Mouse (Mus musculus): ENCODE results near the gene Tomm70a. TPM values are rescaled to one million over a fixed set of nuclear protein-coding genes. Genes with fewer than 3 reads are reported as not detected.

Tomm70a gene
- total and polyA plus RNA-seq, 3 experiments = 112 to 194 (median 129) TPM

- Histone ChIP-seq H3K4me2 (ENCODE audit: insufficient read depth, low read depth, poor library complexity, severe bottlenecking) (no peak overlapping the region), H3K4me3 (replicated peaks in 1 of 3; ENCODE audit: low read depth in 2 of 3, low read length in 2 of 3, poor library complexity in 1 of 3) (no peak overlapping the region), H3K36me3 (replicated peaks in 1 of 2; ENCODE audit: control insufficient read depth in 1 of 2, insufficient read depth in 1 of 2, low read length in 1 of 2) (no peaks in the 10 kb centered on the region), H3K9me3 (replicated peaks; ENCODE audit: low read length) (no peaks in the 10 kb centered on the region), H3K4me1 (ENCODE audit: control insufficient read depth in 1 of 2, insufficient read depth in 2 of 2) (no peaks in the 10 kb centered on the region), H3K27me3 (replicated peaks) (no peaks in the 10 kb centered on the region), H3K27ac (ENCODE audit: insufficient read depth, low read depth) (no peak overlapping the region), H3K79me2 (replicated peaks; ENCODE audit: control insufficient read depth, extremely low read depth, insufficient read depth, poor library complexity, severe bottlenecking) (no peaks in the 10 kb centered on the region), H3K9ac (ENCODE audit: insufficient read depth, low read depth) (no peak overlapping the region)
- TF ChIP-seq USF2 (conservative IDR thresholded peaks at IDR 0.05; ENCODE audit: low read depth, low read length) = no peak
- TF ChIP-seq BHLHE40 (IDR thresholded peaks at IDR 0.05; ENCODE audit: low read depth, low read length) = no peak
- TF ChIP-seq POLR2A (IDR thresholded peaks at IDR 0.05; ENCODE audit: low read depth, low read length) = no peak
- TF ChIP-seq NELFE (IDR thresholded peaks at IDR 0.05; ENCODE audit: low read depth, low read length) = no peak; the same call in 1 of the 2 replicates
- peak; percentile 69 to 95 for TF ChIP-seq CTCF (conservative IDR thresholded peaks at IDR 0.05 in 1 of 2, IDR thresholded peaks at IDR 0.05 in 1 of 2; ENCODE audit: low read depth in 2 of 2, low read length in 2 of 2)
- no peak for TF ChIP-seq MAZ (IDR thresholded peaks at IDR 0.05; ENCODE audit: low read depth, low read length)
- no peak for TF ChIP-seq GABPA (IDR thresholded peaks at IDR 0.05; ENCODE audit: insufficient replicate concordance, low read depth, low read length)
- TF ChIP-seq SIN3A (IDR thresholded peaks at IDR 0.05; ENCODE audit: low read length) = no peak
- 0 out of 2 replicates have a peak, but pooled peaks have one; percentile 11 for TF ChIP-seq ELF1 (IDR thresholded peaks at IDR 0.05; ENCODE audit: low read depth, low read length)
- no peak for TF ChIP-seq EP300 (IDR thresholded peaks at IDR 0.05; ENCODE audit: low read length)
- peak; percentile 44; the same call in 1 of the 2 replicates for TF ChIP-seq JUND (conservative IDR thresholded peaks at IDR 0.05; ENCODE audit: low read depth, low read length)
- TF ChIP-seq RAD21 (IDR thresholded peaks at IDR 0.05; ENCODE audit: low read depth, low read length) = peak; percentile 99
- no peak for TF ChIP-seq ZMIZ1 (IDR thresholded peaks at IDR 0.05; ENCODE audit: low read depth, low read length)
- no peak for TF ChIP-seq UBTF (IDR thresholded peaks at IDR 0.05; ENCODE audit: low read depth, low read length)
- TF ChIP-seq RCOR1 (conservative IDR thresholded peaks at IDR 0.05; ENCODE audit: low read depth, low read length) = no peak
- no peak for TF ChIP-seq ETS1 (conservative IDR thresholded peaks at IDR 0.05; ENCODE audit: low read depth, low read length)
- no peak for TF ChIP-seq ZNF384 (IDR thresholded peaks at IDR 0.05; ENCODE audit: low read depth, low read length)
- no peak for TF ChIP-seq CHD2 (IDR thresholded peaks at IDR 0.05; ENCODE audit: low read length)
- peak; percentile 95 for TF ChIP-seq SMC3 (IDR thresholded peaks at IDR 0.05; ENCODE audit: low read depth, low read length)
- TF ChIP-seq NRF1 (IDR thresholded peaks at IDR 0.05; ENCODE audit: low read depth, low read length) = no peak
- peak; percentile 85 for TF ChIP-seq ZC3H11A (IDR thresholded peaks at IDR 0.05; ENCODE audit: low read depth, low read length)
- no peak for TF ChIP-seq JUN (IDR thresholded peaks at IDR 0.05; ENCODE audit: insufficient read depth, low read depth, low read length)
- no peak for TF ChIP-seq MAX (IDR thresholded peaks at IDR 0.05; ENCODE audit: low read length)
- TF ChIP-seq PAX5 (IDR thresholded peaks at IDR 0.05; ENCODE audit: low read length) = no peak
- TF ChIP-seq ZKSCAN1 (IDR thresholded peaks at IDR 0.05; ENCODE audit: borderline replicate concordance, low read depth, low read length) = no peak
- TF ChIP-seq KAT2A (IDR thresholded peaks at IDR 0.05; ENCODE audit: insufficient replicate concordance, low read length) = no peak
- TF ChIP-seq E2F4 (IDR thresholded peaks at IDR 0.05; ENCODE audit: insufficient replicate concordance, low read depth, low read length) = no peak
- TF ChIP-seq MEF2A (IDR thresholded peaks at IDR 0.05; ENCODE audit: borderline replicate concordance, low read depth, low read length) = no peak
- 0 out of 2 replicates have a peak, but pooled peaks have one; percentile 32 for TF ChIP-seq MXI1 (IDR thresholded peaks at IDR 0.05; ENCODE audit: low read depth, low read length)
- no peak for TF ChIP-seq POLR2AphosphoS2 (IDR thresholded peaks at IDR 0.05; ENCODE audit: low read depth, low read length)
- TF ChIP-seq TBP (conservative IDR thresholded peaks at IDR 0.05; ENCODE audit: low read depth, low read length) = no peak
- 0 out of 2 replicates have a peak, but pooled peaks have one; percentile 49 for TF ChIP-seq IRF4 (IDR thresholded peaks at IDR 0.05; ENCODE audit: low read depth, low read length)
- no peak for TF ChIP-seq CHD1 (IDR thresholded peaks at IDR 0.05; ENCODE audit: low read depth, low read length)
- no peak for TF ChIP-seq USF1 (IDR thresholded peaks at IDR 0.05; ENCODE audit: low read depth, low read length)
- 0 out of 2 replicates have a peak, but pooled peaks have one; percentile 47 for TF ChIP-seq MYC (IDR thresholded peaks at IDR 0.05; ENCODE audit: low read depth, low read length)
- no peak for TF ChIP-seq TCF12 (IDR thresholded peaks at IDR 0.05; ENCODE audit: low read depth, low read length)
- no peak for TF ChIP-seq MAFK (IDR thresholded peaks at IDR 0.05; ENCODE audit: insufficient replicate concordance, low read length)
- no peak for TF ChIP-seq HCFC1 (IDR thresholded peaks at IDR 0.05; ENCODE audit: low read depth, low read length)
- dilution Hi-C loops (cut with MboI; ENCODE audit: extremely low pct_ligation_motif_present, extremely low pct_unique_long_range_greater_than_20kb, low sequenced_read_pairs) = no loop called here
- peak; percentile 78 for DNase-seq (ENCODE audit: extremely low read depth)
- in situ Hi-C loops (cut with MboI; ENCODE audit: low pct_ligation_motif_present, low pct_unique_long_range_greater_than_20kb, low sequenced_read_pairs) = loop anchor here (10.0 kb wide), 1 partner anchor 318 kb away; no protein-coding TSS in a partner anchor
These were observed 29.0 kb upstream of the Tomm70a start for GRCm38 (mm10) chr16:57092460-57092859.
